Mouse (Mus musculus) Muller cell, postnatal 12 days (primary cell): ENCODE results near the gene Sh2b1.

Experiments
- DNase-seq: peaks from one replicate; pipeline ENCODE4 v3.0.0-alpha.2; 2015; ENCODE audit errors: inconsistent ontology term

Sh2b1 gene

GRCm38 (mm10) chr7:126421756-126422155 is 53.5 kb downstream of the Sh2b1 start:
- DNase-seq: no peak

- DNase-seq: peak; percentile 56
These were observed 56.7 kb downstream of the Sh2b1 start for GRCm38 (mm10) chr7:126418496-126418895.

- DNase-seq: no peak
These were observed 57.6 kb downstream of the Sh2b1 start for GRCm38 (mm10) chr7:126417606-126418005.

- no peak for DNase-seq
These were observed 58.2 kb downstream of the Sh2b1 start for GRCm38 (mm10) chr7:126417045-126417444.
